Mouse (Mus musculus): ENCODE measurements around the gene Cenpv.

- no peak for TF ChIP-seq CTCF (IDR thresholded peaks at IDR 0.05)
- TF ChIP-seq EP300 (IDR thresholded peaks at IDR 0.05), result no peak
These were observed 25.8 kb downstream of the Cenpv start for GRCm38 (mm10) chr11:62513311-62513710.

Measured in lung, postnatal 0 days (tissue).